Comparison of ENCODE assay signal across 26 mouse cellular contexts in genomic region chr7:133159519-133159918, GRCm38 (mm10). TPM values are rescaled to one million over a fixed set of nuclear protein-coding genes. Genes with fewer than 3 reads are reported as not detected.
"Had no signal": no experiment of that assay in that cellular context is flagged by ENCODE, and none has a peak within 500 bp of the region (broad histone marks: within the 10 kb centered on the region; RNA-seq: fewer than 3 reads in every experiment).

No protein-coding gene starts in this region.

- H3K9ac ChIP-seq: heart, embryonic 13.5 days; heart, embryonic 15.5 days; hindbrain, embryonic 13.5 days; hindbrain, embryonic 15.5 days; intestine, embryonic 15.5 days; limb, embryonic 12.5 days had no signal

- DNase-seq: gastrocnemius, postnatal 14 days; gastrocnemius, postnatal 36 days; heart, adult 18-20 months; heart, postnatal 14 days; heart, postnatal 36 days; kidney, adult 18-20 months; kidney, adult 8-10 months; kidney, postnatal 10 days; kidney, postnatal 25 days; kidney, postnatal 4 days; liver had no signal

- H3K4me1 ChIP-seq: heart, embryonic 10.5 days; heart, embryonic 13.5 days; heart, embryonic 15.5 days had no signal

- H3K27me3 ChIP-seq: heart, embryonic 13.5 days; heart, embryonic 15.5 days; hindbrain, embryonic 13.5 days; hindbrain, embryonic 15.5 days; intestine, embryonic 15.5 days; limb, embryonic 12.5 days had no signal

- H3K4me3 ChIP-seq: heart, embryonic 10.5 days; heart, embryonic 13.5 days; heart, embryonic 15.5 days; hindbrain, embryonic 13.5 days; hindbrain, embryonic 15.5 days; intestine, embryonic 15.5 days; layer of hippocampus, adult 2 months; left cerebral cortex, adult 2 months; limb, embryonic 10.5 days; limb, embryonic 12.5 days had no signal

- ATAC-seq: hindbrain, postnatal 0 days; inflammation-experienced regulatory T-cells, adult 6 months; intestine, embryonic 15.5 days; intestine, postnatal 0 days had no signal

- H3K36me3 ChIP-seq: heart, embryonic 10.5 days; heart, embryonic 13.5 days; heart, embryonic 15.5 days; hindbrain, embryonic 13.5 days; hindbrain, embryonic 15.5 days; intestine, embryonic 15.5 days; limb, embryonic 10.5 days; limb, embryonic 12.5 days had no signal

- H3K9me3 ChIP-seq: heart, embryonic 10.5 days; heart, embryonic 13.5 days; heart, embryonic 15.5 days; hindbrain, embryonic 13.5 days; hindbrain, embryonic 15.5 days; intestine, embryonic 15.5 days; limb, embryonic 10.5 days; limb, embryonic 12.5 days had no signal

- H3K27ac ChIP-seq: heart, embryonic 10.5 days; heart, embryonic 13.5 days; heart, embryonic 15.5 days; hindbrain, embryonic 13.5 days; hindbrain, embryonic 15.5 days; hindbrain, postnatal 0 days; intestine, embryonic 15.5 days; layer of hippocampus, adult 2 months; left cerebral cortex, adult 2 months; limb, embryonic 10.5 days; limb, embryonic 12.5 days had no signal

- H3K4me2 ChIP-seq: heart, embryonic 13.5 days; heart, embryonic 15.5 days; hindbrain, embryonic 13.5 days; hindbrain, embryonic 15.5 days; intestine, embryonic 15.5 days; limb, embryonic 12.5 days; liver, embryonic 11.5 days had no signal

RNA-seq across cellular contexts. Expression of gene Fgfr2, which starts 36.4 kb away (rescaled TPM):
- total RNA-seq: hematopoietic stem cell, adult 5-6 weeks had no signal
